In the genomic region with DNA sequence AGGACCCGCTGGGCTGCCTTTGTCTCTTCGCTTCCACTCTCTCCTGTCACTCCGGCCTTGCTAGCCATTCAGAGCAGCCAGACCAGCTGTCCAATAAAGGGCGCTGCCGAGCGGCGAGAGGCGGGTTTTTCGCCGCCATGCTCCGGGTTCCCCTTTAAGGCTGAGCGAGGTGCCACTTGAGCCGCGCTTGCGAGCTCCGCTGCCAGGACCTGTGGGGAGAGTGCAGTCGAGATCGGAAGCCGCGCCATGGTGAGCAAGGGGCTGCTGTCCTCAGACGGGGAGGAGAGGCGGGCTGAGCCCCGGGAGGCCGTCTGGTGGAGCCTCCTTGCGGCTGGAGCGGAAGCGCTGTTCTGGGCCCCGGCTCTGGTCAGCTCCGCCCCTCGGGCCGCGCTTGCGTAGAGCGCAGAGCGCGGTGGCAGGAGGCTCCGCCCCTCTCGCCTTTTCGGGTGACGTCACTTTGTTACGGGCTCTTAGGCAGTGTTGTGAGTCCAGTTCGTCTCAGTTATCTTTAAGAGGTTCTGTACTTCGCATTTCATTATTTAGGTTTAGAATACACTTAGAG, we compare ENCODE assay signal across 8 mouse cellular contexts. TPM values are rescaled to one million over a fixed set of nuclear protein-coding genes. Genes with fewer than 3 reads are reported as not detected.
DNase-seq lines count a peak whose midpoint lies in the region; ATAC-seq lines count a peak whose summit lies in the region.

Gene Zfp619, plus strand, starts transcription at position 151 of the 562 bp plus-strand sequence.

- peak; percentile 97 for DNase-seq in Muller cell, postnatal 12 days (ENCODE audit: inconsistent ontology term)
- peak; percentile 95 for DNase-seq in cerebellum, adult 9-11 months
- peak; percentile 88 to 95 for DNase-seq in frontal cortex, adult 2 months (ENCODE audit: extremely low spot score in 1 of 2, low spot score in 1 of 2)
- peak; percentile 97 for DNase-seq in hindbrain, embryonic 11.5 days (ENCODE audit: low spot score)
- peak; percentile 94 to 96 for DNase-seq in layer of hippocampus, postnatal 10 days (ENCODE audit: low spot score in 2 of 2)
- peak; percentile 95 for DNase-seq in lung, postnatal 10 days
- peak; percentile 92 for DNase-seq in ovary, postnatal 36 days (ENCODE audit: low spot score)
- DNase-seq in thymus, postnatal 25 days, result peak; percentile 93

- no peaks in the 10 kb centered on the region for H3K4me1 ChIP-seq in hindbrain, embryonic 11.5 days (replicated peaks; ENCODE audit: control insufficient read depth, insufficient read depth, low read length)

- H3K27ac ChIP-seq in hindbrain, embryonic 11.5 days (ENCODE audit: low read depth, low read length), result peak within 1 kb of the TSS; percentile 91

- H3K9me3 ChIP-seq in hindbrain, embryonic 11.5 days (ENCODE audit: control insufficient read depth, low read length), result no peaks in the 10 kb centered on the region

- H3K4me3 ChIP-seq in hindbrain, embryonic 11.5 days (ENCODE audit: low read depth, low read length), result peak within 1 kb of the TSS; percentile 46

- H3K9ac ChIP-seq in hindbrain, embryonic 11.5 days (ENCODE audit: low read depth, low read length), result peak within 1 kb of the TSS; percentile 67

- peak within 1 kb of the TSS; percentile 42 for H3K4me2 ChIP-seq in hindbrain, embryonic 11.5 days (replicated peaks; ENCODE audit: low read depth, low read length)

- no peaks in the 10 kb centered on the region for H3K36me3 ChIP-seq in hindbrain, embryonic 11.5 days (ENCODE audit: control insufficient read depth, insufficient read depth, low read length)

- ATAC-seq in hindbrain, embryonic 11.5 days (ENCODE audit: low FRiP score), result peak; percentile 98

- no peaks in the 10 kb centered on the region for H3K27me3 ChIP-seq in hindbrain, embryonic 11.5 days (ENCODE audit: control insufficient read depth, insufficient read depth, low read length)

- under 1% methylated on average over 43 of the region's 43 CpGs for WGBS in hindbrain, embryonic 11.5 days

RNA-seq across cellular contexts. Expression of gene Zfp619, which starts in this region (rescaled TPM):
- polyA plus RNA-seq in frontal cortex, adult 2 months (2012; rRNA removed), result 2.2 and 2.5 TPM in 2 replicates
- 3.4 and 4.3 TPM in 2 replicates for polyA plus RNA-seq in hindbrain, embryonic 11.5 days (2014; fragmentation: Nextera tagmentation; extraction: Ambion mirVana)
- total RNA-seq in layer of hippocampus, postnatal 10 days (2021), result 1 to 10 TPM; 3.7 to 4.2 TPM

Comparison
In these comparisons a context has a peak if more than half of its experiments do, and no peak if none do; other contexts are left out.
1. Peak in every context shown above with its lines: DNase-seq, ATAC-seq, H3K4me3 ChIP-seq and H3K27ac ChIP-seq.